Mouse (Mus musculus) midbrain, postnatal 0 days (tissue): ENCODE results near the gene Cacfd1. TPM values are rescaled to one million over a fixed set of nuclear protein-coding genes. Genes with fewer than 3 reads are reported as not detected.

Source experiments
- ATAC-seq: fragments of 200-750 bp; cut with Nextera tagmentation; 2 replicates; pipeline ENCODE4 v1.8.0; 2017; ENCODE audit warnings: moderate number of reproducible peaks, mild to moderate bottlenecking, moderate TSS enrichment, moderate library complexity; ENCODE audit not compliant: low FRiP score
- DNase-seq: peaks from one replicate; pipeline ENCODE4 v3.0.0-alpha.2; 2015; ENCODE audit warnings: low spot score
- H3K27ac ChIP-seq: fragments of 300-500 bp; sonication (generic); 2 replicates; pipeline ENCODE4 v1.5.1; 2014; ENCODE audit warnings: low read depth, mild to moderate bottlenecking, low read length, mixed read lengths
- H3K27me3 ChIP-seq: fragments of 300-500 bp; sonication (generic); 2 replicates; pipeline ENCODE4 v1.6.1; 2014; ENCODE audit warnings: low read length, control low read depth, mixed read lengths; ENCODE audit not compliant: insufficient read depth
- H3K36me3 ChIP-seq: fragments of 300-500 bp; sonication (generic); 2 replicates; pipeline ENCODE4 v1.6.1; 2014; ENCODE audit warnings: low read length, control low read depth, mixed read lengths; ENCODE audit not compliant: insufficient read depth
- H3K4me1 ChIP-seq: fragments of 300-500 bp; sonication (generic); 2 replicates; pipeline ENCODE4 v1.6.1; 2014; ENCODE audit warnings: mild to moderate bottlenecking, control low read depth, antibody characterized with exemption, low read length, mixed read lengths; ENCODE audit not compliant: insufficient read depth
- H3K4me2 ChIP-seq: fragments of 300-500 bp; sonication (generic); 2 replicates; pipeline ENCODE4 v1.6.1; 2014; ENCODE audit warnings: low read depth, mild to moderate bottlenecking, low read length, mixed read lengths; ENCODE audit not compliant: poor library complexity, severe bottlenecking
- H3K4me3 ChIP-seq: fragments of 300-500 bp; sonication (generic); 2 replicates; pipeline ENCODE4 v1.5.1; 2014; ENCODE audit warnings: low read depth, mild to moderate bottlenecking, low read length, moderate library complexity
- H3K9ac ChIP-seq: fragments of 300-500 bp; sonication (generic); replicated peaks from 2 replicates; pipeline ENCODE4 v1.6.1; 2014; ENCODE audit warnings: mild to moderate bottlenecking, low read length, moderate library complexity, mixed read lengths; ENCODE audit not compliant: poor library complexity, severe bottlenecking
- H3K9me3 ChIP-seq: fragments of 300-500 bp; sonication (generic); 2 replicates; pipeline ENCODE4 v1.6.1; 2016; ENCODE audit warnings: low read length, control low read depth
- CTCF ChIP-seq: IDR thresholded peaks from 2 replicates; pipeline ENCODE4 v1.5.1; 2016; ENCODE audit warnings: antibody characterized with exemption, mild to moderate bottlenecking
- whole genome bisulfite sequencing: fragments of 180-500 bp; shearing (Covaris S2); extraction: QIAGEN DNeasy Blood & Tissue Kit; methylation state at CpG from one replicate; pipeline ENCODE4 v1.1.7; 2014; 5-methylcytosine and 5-hydroxymethylcytosine counted together
- polyA plus RNA-seq: library from polyadenylated mRNA; unstranded; fragments of >200 nt; fragmentation: Nextera tagmentation; extraction: Ambion mirVana; gene quantifications from 2 replicates; pipeline ENCODE4 v1.2.1, GENCODE M21; 2015
- total RNA-seq: library from RNA; depleted of rRNA; stranded (reverse); fragments of >200 nt; gene quantifications from 2 replicates; pipeline ENCODE4 v1.2.3, GENCODE M21; 2014

The Cacfd1 gene
- total and polyA plus RNA-seq, 2 experiments from 2014 or later, result 63.0 to 97.1 TPM

DNA sequence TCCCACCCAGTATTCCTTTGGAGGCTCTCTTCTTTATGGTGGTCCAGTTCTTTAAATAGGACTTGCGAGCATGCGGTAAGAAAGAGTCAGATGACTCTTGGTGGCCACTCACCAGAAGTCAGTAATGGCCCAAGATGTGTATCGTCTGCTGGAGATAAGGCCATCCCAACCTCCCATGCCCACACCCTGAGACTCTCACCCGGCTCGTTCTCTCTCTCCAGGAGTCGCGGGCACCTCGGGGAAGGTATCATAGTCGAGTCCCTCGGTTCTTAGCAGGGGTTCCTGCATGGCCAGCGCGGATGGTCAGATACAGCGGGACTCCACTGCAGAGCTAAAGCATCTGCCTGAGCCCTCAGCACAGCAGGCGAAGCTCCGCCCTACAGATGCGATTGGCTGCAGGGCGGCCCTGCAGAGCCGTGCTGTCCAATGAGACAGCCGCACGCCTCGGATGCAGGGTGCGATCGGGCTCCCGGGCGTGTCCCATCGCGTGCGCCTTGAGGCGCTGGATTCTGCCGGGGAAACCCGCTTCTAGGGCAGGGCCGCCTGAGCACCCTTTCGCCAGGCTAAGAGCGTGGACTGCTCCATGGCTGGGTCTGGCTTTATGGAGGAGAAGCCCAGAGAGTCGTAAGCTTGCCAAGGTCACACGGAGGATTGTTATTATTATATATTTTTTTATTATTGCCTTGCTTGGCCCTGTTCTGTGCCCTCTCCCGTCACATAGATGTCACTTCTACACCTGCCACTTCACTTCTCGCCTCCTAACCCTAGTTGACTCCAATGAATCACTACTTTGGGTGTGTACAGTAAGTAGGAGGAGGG is 18.1 kb downstream of the Cacfd1 start, which contains the start of gene Slc2a6:
Slc2a6 (minus strand) TSS at position 381 of the 819 bp plus-strand sequence.
- WGBS, result 2% methylated on average over 38 of the region's 38 CpGs
- Histone ChIP-seq H3K4me1 (peaks cover 13% of the 10 kb centered on the region; the same call in 1 of the 2 replicates), H3K9ac (peak within 1 kb of the TSS; percentile 62), H3K4me3 (peak within 1 kb of the TSS; percentile 42), H3K4me2 (peak within 1 kb of the TSS; percentile 64), H3K27me3 (no peaks in the 10 kb centered on the region), H3K27ac (peak within 1 kb of the TSS; percentile 68), H3K9me3 (no peaks in the 10 kb centered on the region), H3K36me3 (0 out of 2 replicates have a peak, but pooled peaks cover 3% of the 10 kb centered on the region)
- no peak for TF ChIP-seq CTCF
- ATAC-seq, result peak; percentile 98
- DNase-seq, result peak; percentile 94

DNA sequence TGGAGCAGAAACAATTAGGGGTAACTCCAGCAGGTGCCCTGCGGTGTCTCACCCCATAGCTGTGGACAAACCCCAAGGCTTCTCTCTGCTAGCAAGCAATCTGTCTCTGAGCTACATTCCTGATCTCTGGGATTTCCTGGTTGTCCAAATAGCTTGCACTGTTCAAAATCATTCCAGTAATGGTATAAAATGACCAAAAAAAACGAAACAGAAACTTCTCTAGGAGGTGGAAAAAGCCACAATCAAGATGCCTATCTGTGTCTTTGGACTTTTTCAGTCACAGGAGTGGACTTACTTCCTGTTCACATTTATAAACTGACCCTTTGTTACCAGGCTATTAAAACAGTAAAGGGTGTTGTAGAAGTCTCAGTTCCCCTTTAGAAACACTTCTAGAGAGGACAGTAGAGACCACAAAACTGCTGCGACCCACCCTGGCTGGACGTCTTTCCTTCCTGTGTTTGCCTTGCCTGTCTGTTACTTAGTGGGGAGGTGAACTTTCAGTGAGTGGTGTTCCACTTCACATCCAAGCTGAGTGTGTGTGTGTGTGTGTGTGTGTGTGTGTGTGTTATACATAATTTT is 18.8 kb downstream of the Cacfd1 start:
- Histone ChIP-seq H3K9me3 (no peaks in the 10 kb centered on the region), H3K9ac (peak overlapping the region; percentile 62), H3K4me2 (peak overlapping the region; percentile 64), H3K27ac (peak overlapping the region; percentile 68), H3K4me1 (peaks cover 13% of the 10 kb centered on the region; the same call in 1 of the 2 replicates), H3K27me3 (no peaks in the 10 kb centered on the region), H3K4me3 (peak overlapping the region; percentile 42), H3K36me3 (0 out of 2 replicates have a peak, but pooled peaks cover 3% of the 10 kb centered on the region)
- TF ChIP-seq CTCF, result no peak
- ATAC-seq, result no peak
- no peak for DNase-seq
- WGBS, result 74% methylated on average over 4 of the region's 4 CpGs

DNA sequence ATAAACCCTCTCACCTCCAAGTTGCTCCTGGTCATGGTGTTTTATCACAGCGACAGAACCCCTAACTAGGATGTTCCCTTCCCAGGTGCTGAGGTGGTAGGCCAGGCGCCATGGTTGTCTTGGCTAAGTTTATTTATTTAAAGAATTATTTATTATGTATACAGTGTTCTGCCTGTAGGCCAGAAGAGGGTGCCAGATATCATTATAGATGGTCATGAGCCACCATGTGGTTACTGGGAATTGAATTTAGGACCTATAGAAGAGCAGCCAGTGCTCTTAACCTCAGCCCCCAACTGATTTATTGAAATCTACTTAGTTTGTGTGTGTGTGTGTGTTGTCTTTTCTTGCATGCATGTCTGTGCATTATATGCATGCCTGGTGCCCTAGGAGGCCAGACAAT is 22.6 kb downstream of the Cacfd1 start:
- WGBS, result 71% methylated on average over 2 of the region's 2 CpGs

DNA sequence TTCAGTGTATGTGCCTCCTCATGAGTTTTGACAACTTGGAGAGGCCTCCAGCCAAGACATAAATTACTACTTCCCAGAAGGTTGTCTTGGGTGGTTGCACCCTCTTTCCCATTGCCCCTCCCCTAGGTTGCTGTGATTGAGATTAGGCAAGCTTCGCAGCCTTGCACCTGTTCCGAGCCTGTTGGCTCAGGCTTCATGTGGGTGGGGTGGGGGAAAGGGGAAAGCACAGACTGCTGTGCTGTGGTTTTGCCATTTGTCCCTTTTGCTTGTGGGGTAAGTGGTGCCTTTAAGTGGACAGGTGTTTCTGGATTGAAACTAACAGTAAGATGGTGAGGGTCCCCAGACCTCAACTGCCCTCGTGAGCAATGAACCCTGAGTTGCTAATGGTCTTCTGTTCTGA is 26.3 kb downstream of the Cacfd1 start:
- TF ChIP-seq CTCF, result no peak
- Histone ChIP-seq H3K9me3 (no peaks in the 10 kb centered on the region), H3K27ac (no peak overlapping the region), H3K36me3 (no peaks in the 10 kb centered on the region), H3K27me3 (no peaks in the 10 kb centered on the region), H3K4me1 (no peaks in the 10 kb centered on the region), H3K4me3 (no peak overlapping the region), H3K4me2 (no peak overlapping the region), H3K9ac (no peak overlapping the region)
- whole genome bisulfite sequencing, result 58% methylated on average over 3 of the region's 3 CpGs
- DNase-seq (no peak), ATAC-seq (no peak)

More for the DNA sequence above, 22.6 kb downstream of the Cacfd1 start:
- H3K27ac ChIP-seq, result no peak overlapping the region
- H3K27me3 ChIP-seq, result no peaks in the 10 kb centered on the region
- no peak overlapping the region for H3K9ac ChIP-seq
- H3K4me1 ChIP-seq, result peaks cover 5% of the 10 kb centered on the region; the same call in 1 of the 2 replicates
- DNase-seq, result no peak
- H3K4me3 ChIP-seq, result no peak overlapping the region
- H3K4me2 ChIP-seq, result no peak overlapping the region
- no peaks in the 10 kb centered on the region for H3K36me3 ChIP-seq
- ATAC-seq, result no peak
- H3K9me3 ChIP-seq, result no peaks in the 10 kb centered on the region
- TF ChIP-seq CTCF, result peak; percentile 45; the same call in 1 of the 2 replicates

DNA sequence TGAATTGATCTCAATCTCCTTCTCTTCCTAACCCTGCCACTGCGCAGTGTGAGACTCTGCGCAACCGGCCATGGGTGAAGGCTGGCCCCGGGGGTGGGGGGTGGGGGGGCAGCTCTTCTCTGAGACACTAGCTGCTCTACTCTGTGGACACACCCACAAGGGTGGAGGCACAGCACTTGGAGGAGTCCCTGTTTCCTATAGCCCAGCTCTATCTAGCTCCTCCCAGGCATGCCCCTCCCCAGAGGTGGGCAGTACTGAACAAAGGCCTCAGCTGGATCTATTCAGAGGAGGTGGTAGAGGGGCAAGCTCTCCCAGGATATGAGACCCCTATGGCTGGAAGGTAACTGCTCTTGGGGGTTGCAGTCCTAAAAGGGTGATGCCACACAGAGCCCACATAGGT is 27.3 kb downstream of the Cacfd1 start:
- H3K27me3 ChIP-seq, result no peaks in the 10 kb centered on the region
- H3K4me2 ChIP-seq, result no peak overlapping the region
- 67% methylated on average over 4 of the region's 4 CpGs for WGBS
- H3K9me3 ChIP-seq, result no peaks in the 10 kb centered on the region
- no peak for DNase-seq
- ATAC-seq, result no peak
- no peak overlapping the region for H3K4me3 ChIP-seq
- H3K9ac ChIP-seq, result no peak overlapping the region
- no peak for TF ChIP-seq CTCF
- no peak overlapping the region for H3K27ac ChIP-seq
- no peaks in the 10 kb centered on the region for H3K36me3 ChIP-seq
- H3K4me1 ChIP-seq, result no peaks in the 10 kb centered on the region

DNA sequence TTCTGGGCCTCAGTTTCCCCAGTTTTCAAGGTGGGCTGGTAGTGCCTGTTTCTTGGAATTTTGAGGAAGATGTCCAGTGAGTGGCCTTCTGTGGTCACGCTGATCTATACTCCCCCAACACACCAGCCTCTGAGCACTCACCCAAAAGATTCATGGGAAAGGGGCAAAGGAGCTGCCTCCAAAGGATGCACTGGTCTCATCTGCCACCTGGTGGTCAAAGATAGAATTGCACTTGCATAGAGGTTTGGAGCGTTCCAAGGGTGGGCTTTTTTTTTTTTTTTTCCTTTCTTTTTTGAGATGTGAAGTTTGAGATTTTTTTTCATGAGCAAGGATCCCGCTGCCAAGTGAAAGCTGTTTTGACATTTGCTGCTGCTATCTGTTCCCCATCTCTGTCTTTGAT is 28.9 kb downstream of the Cacfd1 start:
- Histone ChIP-seq H3K4me2 (no peak overlapping the region), H3K36me3 (no peaks in the 10 kb centered on the region), H3K4me1 (no peaks in the 10 kb centered on the region), H3K27me3 (no peaks in the 10 kb centered on the region), H3K9ac (no peak overlapping the region), H3K4me3 (no peak overlapping the region), H3K9me3 (no peaks in the 10 kb centered on the region), H3K27ac (no peak overlapping the region)
- 1% methylated on average over 3 of the region's 3 CpGs for WGBS
- DNase-seq (peak; percentile 85), ATAC-seq (0 out of 2 replicates have a peak, but pooled peaks have one; percentile 38)
- TF ChIP-seq CTCF, result peak; percentile 97
